Mouse (Mus musculus): ENCODE data around the gene B230219D22Rik. TPM values are rescaled to one million over a fixed set of nuclear protein-coding genes. Genes with fewer than 3 reads are reported as not detected.
A peak's percentile ranks its signal among the peaks of the same experiment; 100 is the strongest.

B230219D22Rik gene
- polyA plus RNA-seq, 1 experiment from 2014 or later: 10.8 TPM

DNA sequence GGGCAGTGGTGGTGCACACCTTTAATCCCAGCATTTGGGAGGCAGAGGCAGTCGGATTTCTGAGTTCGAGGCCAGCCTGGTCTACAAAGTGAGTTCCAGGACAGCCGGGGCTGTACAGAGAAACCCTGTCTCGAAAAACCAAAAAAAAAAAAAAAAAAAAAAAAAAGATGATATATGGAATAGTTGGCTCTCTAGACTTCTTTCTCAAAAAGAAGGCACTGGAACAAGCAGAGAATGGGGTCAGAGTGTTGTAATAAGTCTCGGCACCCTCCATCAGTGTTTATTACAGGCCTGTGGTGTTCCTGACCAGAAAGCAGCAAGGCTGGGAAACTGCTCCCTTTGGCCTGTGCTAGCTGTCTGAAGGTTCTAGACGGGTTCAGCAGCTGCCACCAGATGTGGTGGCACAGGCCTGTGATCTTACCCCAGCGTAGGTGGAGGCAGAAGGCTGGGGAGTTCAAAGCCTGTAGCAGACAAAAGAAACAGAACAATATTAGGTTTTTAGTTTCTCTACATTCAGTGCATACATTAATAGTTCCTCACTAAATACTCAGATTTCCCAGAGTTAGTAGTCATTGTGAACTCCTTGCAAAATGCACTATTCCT is 23.1 kb downstream of the B230219D22Rik start:
- Histone ChIP-seq H3K27ac (ENCODE audit: low read length) (no peak overlapping the region), H3K4me2 (ENCODE audit: low read depth, low read length) (no peak overlapping the region), H3K4me3 (ENCODE audit: low read depth, low read length) (no peak overlapping the region), H3K9ac (ENCODE audit: low read depth, low read length) (no peak overlapping the region), H3K27me3 (ENCODE audit: control insufficient read depth, insufficient read depth, low read depth, low read length) (no peaks in the 10 kb centered on the region), H3K4me1 (ENCODE audit: control insufficient read depth, low read depth, low read length) (peaks cover 11% of the 10 kb centered on the region), H3K36me3 (ENCODE audit: control insufficient read depth, insufficient read depth) (no peaks in the 10 kb centered on the region), H3K9me3 (replicated peaks; ENCODE audit: control insufficient read depth, low read length) (no peaks in the 10 kb centered on the region)
- ATAC-seq (ENCODE audit: low read depth): no peak
- 64% methylated on average over 7 of the region's 7 CpGs for whole genome bisulfite sequencing (ENCODE audit: insufficient replicate concordance)

DNA sequence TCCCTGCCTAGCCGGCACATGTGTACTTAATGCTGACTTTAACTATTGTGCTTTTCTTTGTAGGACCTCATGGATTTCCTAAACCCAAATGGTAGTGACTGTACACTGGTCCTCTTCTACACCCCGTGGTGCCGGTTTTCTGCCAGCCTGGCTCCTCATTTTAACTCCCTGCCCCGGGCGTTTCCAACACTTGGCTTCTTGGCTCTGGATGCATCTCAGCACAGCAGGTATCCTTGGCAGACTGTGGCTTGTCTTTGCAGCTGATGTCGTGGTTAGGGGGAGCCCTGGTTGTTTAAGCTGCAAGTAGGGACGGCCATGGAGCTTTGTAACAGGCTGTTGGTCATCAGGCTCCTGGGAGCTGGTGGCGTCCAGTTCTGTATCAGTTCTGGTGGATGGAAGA is 28.6 kb downstream of the B230219D22Rik start:
- Histone ChIP-seq H3K36me3 (ENCODE audit: control insufficient read depth, insufficient read depth) (no peaks in the 10 kb centered on the region), H3K9me3 (replicated peaks; ENCODE audit: control insufficient read depth, low read length) (no peaks in the 10 kb centered on the region), H3K4me1 (ENCODE audit: control insufficient read depth, low read depth, low read length) (peaks cover 4% of the 10 kb centered on the region), H3K9ac (ENCODE audit: low read depth, low read length) (no peak overlapping the region), H3K4me3 (ENCODE audit: low read depth, low read length) (no peak overlapping the region), H3K27ac (ENCODE audit: low read length) (no peak overlapping the region), H3K4me2 (ENCODE audit: low read depth, low read length) (no peak overlapping the region), H3K27me3 (ENCODE audit: control insufficient read depth, insufficient read depth, low read depth, low read length) (no peaks in the 10 kb centered on the region)
- 71% methylated on average over 8 of the region's 8 CpGs for WGBS (ENCODE audit: insufficient replicate concordance)
- ATAC-seq (ENCODE audit: low read depth): no peak

DNA sequence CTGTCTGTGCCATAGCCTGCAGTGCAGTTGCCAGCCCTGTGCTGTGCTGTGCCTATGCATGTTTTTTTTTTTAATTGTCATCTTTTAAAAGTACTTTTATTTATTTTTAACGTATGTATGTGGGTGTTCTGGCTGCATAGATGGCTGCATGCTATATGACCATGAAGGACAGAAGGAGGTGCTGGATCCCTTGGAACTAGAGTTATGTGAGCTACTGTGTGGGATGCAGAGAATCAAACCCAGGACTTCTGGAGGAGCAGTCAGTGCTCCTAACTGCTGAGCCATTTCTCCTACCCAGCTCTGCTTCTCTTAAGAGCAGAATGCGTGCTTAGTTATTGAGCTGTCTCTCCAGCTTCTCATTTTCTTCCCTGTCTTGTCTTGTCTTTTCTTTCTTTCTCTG is 29.1 kb downstream of the B230219D22Rik start:
- peaks cover 4% of the 10 kb centered on the region for H3K4me1 ChIP-seq (ENCODE audit: control insufficient read depth, low read depth, low read length)
- no peaks in the 10 kb centered on the region for H3K27me3 ChIP-seq (ENCODE audit: control insufficient read depth, insufficient read depth, low read depth, low read length)
- ATAC-seq (ENCODE audit: low read depth): no peak
- H3K4me3 ChIP-seq (ENCODE audit: low read depth, low read length): no peak overlapping the region
- no peak overlapping the region for H3K9ac ChIP-seq (ENCODE audit: low read depth, low read length)
- no peaks in the 10 kb centered on the region for H3K36me3 ChIP-seq (ENCODE audit: control insufficient read depth, insufficient read depth)
- no peak overlapping the region for H3K4me2 ChIP-seq (ENCODE audit: low read depth, low read length)
- no peaks in the 10 kb centered on the region for H3K9me3 ChIP-seq (replicated peaks; ENCODE audit: control insufficient read depth, low read length)
- no peak overlapping the region for H3K27ac ChIP-seq (ENCODE audit: low read length)
- 80% methylated on average over 2 of the region's 2 CpGs for WGBS (ENCODE audit: insufficient replicate concordance)

DNA sequence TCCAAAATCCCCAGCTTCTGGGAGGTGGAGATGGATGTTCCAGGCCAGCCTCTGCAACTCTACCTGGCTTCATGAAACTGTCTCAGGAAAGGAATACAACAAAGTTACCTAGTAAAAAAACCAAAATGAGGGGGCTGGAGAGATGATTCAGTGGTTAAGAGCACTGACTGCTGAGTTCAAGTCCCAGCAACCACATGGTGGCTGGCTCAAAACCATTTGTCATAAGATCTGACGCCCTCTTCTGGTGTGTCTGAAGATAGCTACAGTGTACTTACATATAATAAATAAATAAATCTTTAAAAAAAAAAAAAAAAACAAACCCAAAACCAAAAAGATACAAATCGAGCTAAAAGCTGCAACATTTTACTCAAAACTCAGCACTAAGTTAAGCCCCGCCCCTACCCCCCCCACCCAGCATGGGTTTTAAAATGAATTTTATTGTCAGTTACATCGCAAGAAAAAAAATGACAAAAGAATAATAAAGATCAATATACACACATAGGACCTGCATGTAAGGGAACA is 33.7 kb downstream of the B230219D22Rik start:
- WGBS (ENCODE audit: insufficient replicate concordance): 1% methylated on average over 4 of the region's 4 CpGs
- ATAC-seq (ENCODE audit: low read depth): no peak
- H3K4me2 ChIP-seq (ENCODE audit: low read depth, low read length): peak overlapping the region; percentile 95

DNA sequence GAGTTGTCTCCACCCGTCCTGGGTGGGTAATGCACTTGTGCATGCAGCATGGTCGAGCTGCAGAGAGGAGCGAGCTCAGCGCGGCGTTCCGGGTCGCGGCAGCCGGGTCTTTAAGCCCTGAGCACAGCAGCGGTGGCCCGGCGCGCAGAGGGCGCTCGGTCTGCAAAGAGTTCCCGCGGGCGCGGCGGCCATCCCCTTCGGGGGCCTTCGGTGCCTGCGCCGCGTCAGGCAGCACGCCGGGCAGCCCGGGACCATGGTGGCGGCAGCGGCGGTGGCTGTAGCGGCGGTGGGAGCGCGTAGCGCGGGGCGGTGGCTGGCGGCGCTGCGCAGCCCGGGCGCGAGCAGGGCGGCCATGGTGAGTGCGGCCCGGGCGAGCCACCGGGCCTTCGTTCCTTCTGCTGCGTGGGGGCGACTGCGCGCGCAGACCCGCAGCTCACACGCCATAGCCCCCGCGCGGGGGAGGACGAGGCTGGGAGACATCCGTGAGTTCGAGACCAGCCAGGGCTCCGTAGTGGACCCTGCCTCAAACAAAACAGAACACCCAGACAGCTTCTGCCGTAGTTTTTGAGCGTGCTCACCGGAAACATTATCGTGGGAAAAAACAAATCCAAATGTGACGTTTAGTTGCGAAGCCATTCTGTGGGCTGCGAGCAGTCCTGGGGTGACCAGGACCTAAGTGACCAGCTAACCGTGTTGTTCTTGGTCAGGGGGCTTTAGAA is 34.4 kb downstream of the B230219D22Rik start, which contains the start of gene Pcbd2:
Pcbd2 (plus strand) TSS at position 249 of the 719 bp plus-strand sequence.
- Histone ChIP-seq H3K4me3 (ENCODE audit: low read depth, low read length) (peak within 1 kb of the TSS; percentile 79), H3K27ac (ENCODE audit: low read length) (peak within 1 kb of the TSS; percentile 97), H3K4me2 (ENCODE audit: low read depth, low read length) (peak within 1 kb of the TSS; percentile 95), H3K9ac (ENCODE audit: low read depth, low read length) (peak within 1 kb of the TSS; percentile 86), H3K9me3 (replicated peaks; ENCODE audit: control insufficient read depth, low read length) (no peaks in the 10 kb centered on the region), H3K4me1 (ENCODE audit: control insufficient read depth, low read depth, low read length) (peaks cover 4% of the 10 kb centered on the region), H3K36me3 (ENCODE audit: control insufficient read depth, insufficient read depth) (no peaks in the 10 kb centered on the region), H3K27me3 (ENCODE audit: control insufficient read depth, insufficient read depth, low read depth, low read length) (no peaks in the 10 kb centered on the region)
- peak; percentile 94 for ATAC-seq (ENCODE audit: low read depth)
- WGBS (ENCODE audit: insufficient replicate concordance): under 1% methylated on average over 73 of the region's 73 CpGs

More for the DNA sequence above, 33.7 kb downstream of the B230219D22Rik start:
- peak overlapping the region; percentile 79 for H3K4me3 ChIP-seq (ENCODE audit: low read depth, low read length)
- peak overlapping the region; percentile 97 for H3K27ac ChIP-seq (ENCODE audit: low read length)
- peaks cover 4% of the 10 kb centered on the region for H3K4me1 ChIP-seq (ENCODE audit: control insufficient read depth, low read depth, low read length)
- no peaks in the 10 kb centered on the region for H3K36me3 ChIP-seq (ENCODE audit: control insufficient read depth, insufficient read depth)
- H3K9ac ChIP-seq (ENCODE audit: low read depth, low read length): peak overlapping the region; percentile 86
- no peaks in the 10 kb centered on the region for H3K9me3 ChIP-seq (replicated peaks; ENCODE audit: control insufficient read depth, low read length)
- no peaks in the 10 kb centered on the region for H3K27me3 ChIP-seq (ENCODE audit: control insufficient read depth, insufficient read depth, low read depth, low read length)

DNA sequence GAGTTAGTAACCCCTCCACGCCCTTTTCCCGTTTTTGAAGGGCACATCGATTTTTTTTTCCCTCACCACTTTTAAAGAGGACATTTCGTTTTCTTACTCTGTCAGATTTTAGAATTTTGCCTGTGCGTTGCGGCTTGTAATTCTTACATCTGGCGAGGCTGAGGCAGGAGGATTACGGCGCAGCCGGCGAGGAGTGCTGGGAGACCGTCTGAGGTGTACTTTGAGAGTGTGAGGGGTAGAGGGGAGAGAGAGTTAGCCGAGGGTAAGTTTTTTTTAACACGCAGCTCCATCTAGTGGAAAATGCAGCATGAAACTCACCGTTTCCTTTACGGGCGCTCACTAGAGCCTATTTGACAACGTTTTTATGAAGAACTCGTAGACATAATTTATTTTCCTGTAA is 34.9 kb downstream of the B230219D22Rik start:
- 1% methylated on average over 19 of the region's 19 CpGs for WGBS (ENCODE audit: insufficient replicate concordance)
- Histone ChIP-seq H3K27ac (ENCODE audit: low read length) (peak overlapping the region; percentile 97), H3K27me3 (ENCODE audit: control insufficient read depth, insufficient read depth, low read depth, low read length) (no peaks in the 10 kb centered on the region), H3K9ac (ENCODE audit: low read depth, low read length) (peak overlapping the region; percentile 86), H3K9me3 (replicated peaks; ENCODE audit: control insufficient read depth, low read length) (no peaks in the 10 kb centered on the region), H3K4me3 (ENCODE audit: low read depth, low read length) (peak overlapping the region; percentile 79), H3K36me3 (ENCODE audit: control insufficient read depth, insufficient read depth) (no peaks in the 10 kb centered on the region), H3K4me1 (ENCODE audit: control insufficient read depth, low read depth, low read length) (peaks cover 4% of the 10 kb centered on the region), H3K4me2 (ENCODE audit: low read depth, low read length) (peak overlapping the region; percentile 95)
- peak; percentile 71 for ATAC-seq (ENCODE audit: low read depth)

- Histone ChIP-seq H3K4me3 (ENCODE audit: low read depth, low read length) (no peak overlapping the region), H3K27ac (ENCODE audit: low read length) (no peak overlapping the region), H3K9me3 (replicated peaks; ENCODE audit: control insufficient read depth, low read length) (no peaks in the 10 kb centered on the region), H3K4me2 (ENCODE audit: low read depth, low read length) (no peak overlapping the region), H3K9ac (ENCODE audit: low read depth, low read length) (no peak overlapping the region), H3K27me3 (ENCODE audit: control insufficient read depth, insufficient read depth, low read depth, low read length) (no peaks in the 10 kb centered on the region), H3K36me3 (ENCODE audit: control insufficient read depth, insufficient read depth) (no peaks in the 10 kb centered on the region), H3K4me1 (ENCODE audit: control insufficient read depth, low read depth, low read length) (peaks cover 4% of the 10 kb centered on the region)
- WGBS (ENCODE audit: insufficient replicate concordance): 82% methylated on average over 7 of the region's 7 CpGs
- ATAC-seq (ENCODE audit: low read depth): no peak
These were observed 37.8 kb downstream of the B230219D22Rik start for GRCm38 (mm10) chr13:55730716-55731115.

DNA sequence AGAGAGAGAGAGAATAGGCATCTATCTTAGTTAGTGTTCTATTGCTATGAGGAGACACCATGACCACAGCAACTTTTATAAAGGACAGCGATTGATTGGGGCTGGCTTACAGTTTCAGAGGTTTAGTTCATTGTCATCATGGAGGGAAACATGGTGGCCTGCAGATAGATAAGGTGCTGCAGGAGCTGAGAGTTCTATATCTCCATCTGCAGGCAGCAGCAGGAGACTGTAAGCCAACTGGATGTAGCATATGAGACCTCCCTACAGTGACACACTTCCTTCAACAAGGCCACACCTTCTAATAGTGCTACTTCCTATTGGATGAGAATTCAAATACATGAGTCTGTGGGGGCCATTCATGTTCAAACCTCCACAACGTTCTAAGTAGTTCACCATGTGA is 39.2 kb downstream of the B230219D22Rik start:
- no peak overlapping the region for H3K4me2 ChIP-seq (ENCODE audit: low read depth, low read length)
- no peaks in the 10 kb centered on the region for H3K36me3 ChIP-seq (ENCODE audit: control insufficient read depth, insufficient read depth)
- H3K27me3 ChIP-seq (ENCODE audit: control insufficient read depth, insufficient read depth, low read depth, low read length): no peaks in the 10 kb centered on the region
- 34% methylated on average over 2 of the region's 2 CpGs for WGBS (ENCODE audit: insufficient replicate concordance)
- H3K9ac ChIP-seq (ENCODE audit: low read depth, low read length): no peak overlapping the region
- no peak overlapping the region for H3K4me3 ChIP-seq (ENCODE audit: low read depth, low read length)
- no peak for ATAC-seq (ENCODE audit: low read depth)
- no peaks in the 10 kb centered on the region for H3K9me3 ChIP-seq (replicated peaks; ENCODE audit: control insufficient read depth, low read length)
- no peaks in the 10 kb centered on the region for H3K4me1 ChIP-seq (ENCODE audit: control insufficient read depth, low read depth, low read length)
- H3K27ac ChIP-seq (ENCODE audit: low read length): no peak overlapping the region
